Mouse (Mus musculus): ENCODE data around the gene Spock1. TPM values are rescaled to one million over a fixed set of nuclear protein-coding genes. Genes with fewer than 3 reads are reported as not detected.

Spock1 gene
- polyA plus RNA-seq, 1 experiment from 2014 or later = 0.12 TPM

DNA sequence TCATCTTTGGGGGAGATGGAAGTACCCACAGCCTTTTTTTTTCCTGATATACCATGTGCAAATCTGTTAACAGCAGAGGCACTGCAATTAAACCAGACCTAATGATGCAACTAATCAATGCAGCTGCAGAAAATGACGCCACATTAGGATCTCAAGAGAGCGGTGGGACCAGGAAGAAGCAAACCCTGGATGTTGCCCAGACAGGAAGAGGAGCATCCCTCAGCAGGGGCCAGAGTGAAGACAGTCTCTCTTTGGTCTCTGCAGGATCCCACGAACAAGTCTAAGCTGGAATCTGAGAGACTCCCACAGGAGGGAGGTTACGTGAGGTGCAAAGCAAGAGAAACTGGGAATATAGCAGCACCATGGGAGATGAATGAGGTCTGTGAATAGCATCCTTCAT lies 52.4 kb downstream of the Spock1 start:
- H3K27ac ChIP-seq (ENCODE audit: low read length) = no peak overlapping the region
- 55% methylated on average over 4 of the region's 4 CpGs for WGBS (ENCODE audit: insufficient replicate concordance)
- no peaks in the 10 kb centered on the region for H3K27me3 ChIP-seq (ENCODE audit: control insufficient read depth, insufficient read depth, low read depth, low read length)
- H3K9ac ChIP-seq (ENCODE audit: low read depth, low read length) = no peak overlapping the region
- no peak overlapping the region for H3K4me2 ChIP-seq (ENCODE audit: low read depth, low read length)
- no peaks in the 10 kb centered on the region for H3K4me1 ChIP-seq (ENCODE audit: control insufficient read depth, low read depth, low read length)
- H3K9me3 ChIP-seq (replicated peaks; ENCODE audit: control insufficient read depth, low read length) = no peaks in the 10 kb centered on the region
- no peak for ATAC-seq (ENCODE audit: low read depth)
- no peak overlapping the region for H3K4me3 ChIP-seq (ENCODE audit: low read depth, low read length)
- H3K36me3 ChIP-seq (ENCODE audit: control insufficient read depth, insufficient read depth) = no peaks in the 10 kb centered on the region

DNA sequence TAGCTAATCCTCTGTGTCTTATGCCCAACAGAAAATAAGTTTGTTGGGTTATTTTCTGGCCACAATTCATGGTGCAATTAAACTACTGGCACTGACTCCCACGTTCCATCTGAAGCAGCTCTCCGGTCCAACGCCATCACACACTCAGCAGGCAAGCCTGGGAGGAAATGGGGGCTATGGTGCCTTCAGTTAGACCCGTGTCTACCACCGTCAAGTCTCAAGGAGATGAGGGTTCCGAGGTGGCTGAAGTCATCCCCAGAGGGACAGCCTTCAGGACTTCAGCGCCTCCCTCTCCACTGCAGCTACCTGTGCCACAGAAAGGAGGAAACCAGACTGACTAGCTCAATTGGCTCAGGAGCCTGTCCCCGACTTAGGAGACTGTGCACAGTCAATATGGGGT lies 53.7 kb downstream of the Spock1 start:
- Histone ChIP-seq H3K4me1 (ENCODE audit: control insufficient read depth, low read depth, low read length) (no peaks in the 10 kb centered on the region), H3K27ac (ENCODE audit: low read length) (no peak overlapping the region), H3K9me3 (replicated peaks; ENCODE audit: control insufficient read depth, low read length) (no peaks in the 10 kb centered on the region), H3K27me3 (ENCODE audit: control insufficient read depth, insufficient read depth, low read depth, low read length) (no peaks in the 10 kb centered on the region), H3K9ac (ENCODE audit: low read depth, low read length) (no peak overlapping the region), H3K4me2 (ENCODE audit: low read depth, low read length) (no peak overlapping the region), H3K4me3 (ENCODE audit: low read depth, low read length) (no peak overlapping the region), H3K36me3 (ENCODE audit: control insufficient read depth, insufficient read depth) (no peaks in the 10 kb centered on the region)
- ATAC-seq (ENCODE audit: low read depth) = no peak
- WGBS (ENCODE audit: insufficient replicate concordance) = 65% methylated on average over 8 of the region's 8 CpGs

DNA sequence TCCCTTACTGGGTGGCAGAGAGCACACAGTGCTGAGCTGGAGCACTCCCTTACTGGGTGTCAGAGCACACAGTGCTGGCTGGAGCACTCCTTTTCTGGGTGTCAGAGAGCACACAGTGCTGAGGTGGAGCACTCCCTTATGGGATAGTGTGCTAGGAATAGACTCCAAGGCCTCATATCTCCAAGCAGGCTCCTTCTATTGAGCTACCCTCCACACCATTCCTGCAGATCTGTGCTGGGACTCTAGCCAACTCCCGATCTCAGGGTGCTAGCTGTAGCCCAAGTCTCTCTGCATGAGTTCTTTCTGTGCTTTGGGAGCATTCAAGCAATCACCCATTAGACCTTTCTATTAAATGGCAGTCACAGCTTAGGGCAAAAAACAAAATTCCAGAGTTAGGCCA lies 54.5 kb downstream of the Spock1 start:
- Histone ChIP-seq H3K9ac (ENCODE audit: low read depth, low read length) (no peak overlapping the region), H3K36me3 (ENCODE audit: control insufficient read depth, insufficient read depth) (no peaks in the 10 kb centered on the region), H3K9me3 (replicated peaks; ENCODE audit: control insufficient read depth, low read length) (no peaks in the 10 kb centered on the region), H3K4me1 (ENCODE audit: control insufficient read depth, low read depth, low read length) (no peaks in the 10 kb centered on the region), H3K27me3 (ENCODE audit: control insufficient read depth, insufficient read depth, low read depth, low read length) (no peaks in the 10 kb centered on the region), H3K4me3 (ENCODE audit: low read depth, low read length) (no peak overlapping the region), H3K27ac (ENCODE audit: low read length) (no peak overlapping the region), H3K4me2 (ENCODE audit: low read depth, low read length) (no peak overlapping the region)
- no peak for ATAC-seq (ENCODE audit: low read depth)
- WGBS (ENCODE audit: insufficient replicate concordance) = 66% methylated on average over 1 of the region's 1 CpGs

DNA sequence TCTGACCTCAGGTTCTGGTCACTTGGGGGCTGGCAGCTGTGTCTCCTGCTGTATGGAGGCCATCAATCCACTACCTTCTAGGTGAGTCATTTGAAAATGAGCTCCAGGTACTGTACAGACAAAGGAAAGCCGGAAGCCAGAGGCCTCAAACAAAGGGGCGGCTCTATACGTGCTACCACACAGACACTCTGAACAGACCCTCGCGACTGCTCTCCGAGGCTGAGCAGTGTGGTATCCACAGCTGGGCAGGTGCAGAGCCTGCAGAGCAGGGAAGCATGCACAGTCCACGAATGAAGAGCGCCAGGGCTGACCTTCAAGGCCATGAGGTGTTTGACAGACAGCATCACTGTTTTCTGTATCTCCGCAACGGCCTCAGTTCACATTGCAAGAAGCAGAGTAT lies 55.0 kb downstream of the Spock1 start:
- no peak for ATAC-seq (ENCODE audit: low read depth)
- no peaks in the 10 kb centered on the region for H3K4me1 ChIP-seq (ENCODE audit: control insufficient read depth, low read depth, low read length)
- H3K27me3 ChIP-seq (ENCODE audit: control insufficient read depth, insufficient read depth, low read depth, low read length) = no peaks in the 10 kb centered on the region
- H3K36me3 ChIP-seq (ENCODE audit: control insufficient read depth, insufficient read depth) = no peaks in the 10 kb centered on the region
- H3K27ac ChIP-seq (ENCODE audit: low read length) = no peak overlapping the region
- WGBS (ENCODE audit: insufficient replicate concordance) = 72% methylated on average over 10 of the region's 10 CpGs
- H3K9me3 ChIP-seq (replicated peaks; ENCODE audit: control insufficient read depth, low read length) = no peaks in the 10 kb centered on the region
- no peak overlapping the region for H3K4me3 ChIP-seq (ENCODE audit: low read depth, low read length)
- H3K4me2 ChIP-seq (ENCODE audit: low read depth, low read length) = no peak overlapping the region
- no peak overlapping the region for H3K9ac ChIP-seq (ENCODE audit: low read depth, low read length)

DNA sequence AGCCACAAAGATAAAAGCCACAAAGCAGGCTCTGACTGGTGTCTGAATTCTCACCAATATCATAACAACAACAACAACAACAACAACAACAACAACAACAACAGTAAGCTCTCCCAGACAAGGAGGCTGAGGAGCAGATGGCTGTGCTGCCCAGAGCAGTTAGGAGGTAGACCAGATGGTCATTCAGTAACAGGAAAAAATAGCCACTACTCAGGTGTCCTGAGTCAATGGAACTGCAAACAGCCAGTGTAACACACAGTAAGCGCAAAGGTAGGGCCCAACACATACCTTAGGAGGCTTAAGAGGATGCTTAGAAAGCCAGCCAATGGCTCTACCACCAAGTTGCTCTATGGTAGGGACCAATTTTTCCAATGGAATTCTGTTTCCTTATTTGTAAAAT lies 59.2 kb downstream of the Spock1 start:
- H3K9me3 ChIP-seq (replicated peaks; ENCODE audit: control insufficient read depth, low read length) = no peaks in the 10 kb centered on the region
- no peak for ATAC-seq (ENCODE audit: low read depth)
- 66% methylated on average over 1 of the region's 1 CpGs for WGBS (ENCODE audit: insufficient replicate concordance)

DNA sequence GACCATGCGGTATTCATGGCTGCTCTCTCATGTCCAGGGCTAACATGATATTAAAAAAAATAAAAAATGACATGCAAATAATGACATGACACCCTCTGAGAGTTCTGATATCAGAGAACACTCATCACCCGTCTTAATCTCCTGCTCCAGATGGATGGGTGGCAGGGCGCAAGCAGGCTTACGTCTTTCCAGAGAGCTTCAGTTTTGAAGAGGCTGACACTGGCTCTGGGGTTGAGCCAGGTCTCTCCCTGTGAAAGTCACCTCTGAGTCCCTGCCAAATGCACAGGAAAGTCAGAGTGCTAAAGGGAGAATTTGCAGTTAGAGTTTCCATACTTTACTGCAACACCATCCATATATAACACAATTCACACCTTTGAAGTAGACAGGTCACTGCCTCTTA lies 61.0 kb downstream of the Spock1 start:
- Histone ChIP-seq H3K4me1 (ENCODE audit: control insufficient read depth, low read depth, low read length) (no peaks in the 10 kb centered on the region), H3K27me3 (ENCODE audit: control insufficient read depth, insufficient read depth, low read depth, low read length) (no peaks in the 10 kb centered on the region), H3K9me3 (replicated peaks; ENCODE audit: control insufficient read depth, low read length) (no peaks in the 10 kb centered on the region), H3K27ac (ENCODE audit: low read length) (no peak overlapping the region), H3K36me3 (ENCODE audit: control insufficient read depth, insufficient read depth) (no peaks in the 10 kb centered on the region), H3K4me3 (ENCODE audit: low read depth, low read length) (no peak overlapping the region), H3K4me2 (ENCODE audit: low read depth, low read length) (no peak overlapping the region), H3K9ac (ENCODE audit: low read depth, low read length) (no peak overlapping the region)
- 66% methylated on average over 4 of the region's 4 CpGs for WGBS (ENCODE audit: insufficient replicate concordance)
- ATAC-seq (ENCODE audit: low read depth) = no peak

More for the DNA sequence above, 59.2 kb downstream of the Spock1 start:
- no peak overlapping the region for H3K4me3 ChIP-seq (ENCODE audit: low read depth, low read length)
- no peak overlapping the region for H3K27ac ChIP-seq (ENCODE audit: low read length)
- no peaks in the 10 kb centered on the region for H3K4me1 ChIP-seq (ENCODE audit: control insufficient read depth, low read depth, low read length)
- H3K27me3 ChIP-seq (ENCODE audit: control insufficient read depth, insufficient read depth, low read depth, low read length) = no peaks in the 10 kb centered on the region
- no peaks in the 10 kb centered on the region for H3K36me3 ChIP-seq (ENCODE audit: control insufficient read depth, insufficient read depth)
- H3K4me2 ChIP-seq (ENCODE audit: low read depth, low read length) = no peak overlapping the region
- no peak overlapping the region for H3K9ac ChIP-seq (ENCODE audit: low read depth, low read length)

DNA sequence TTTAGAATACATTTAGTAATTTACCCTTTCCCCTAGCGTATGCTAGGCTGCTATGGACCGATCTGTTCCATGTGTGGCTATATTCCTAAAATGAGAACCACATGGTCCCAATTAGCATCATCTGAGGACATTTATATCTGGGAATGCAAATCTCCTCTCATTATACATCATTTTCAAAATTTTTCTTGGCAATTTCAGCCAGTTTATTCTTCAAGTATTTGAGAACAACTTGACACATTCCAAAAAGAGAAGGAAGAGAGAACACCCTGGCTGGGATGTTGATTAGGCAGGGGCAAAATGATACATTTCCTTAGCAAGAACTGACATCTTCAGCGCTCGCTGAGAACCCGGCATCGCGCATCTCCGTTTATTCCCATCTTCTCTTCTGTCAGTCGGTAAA lies 61.7 kb downstream of the Spock1 start:
- no peak overlapping the region for H3K9ac ChIP-seq (ENCODE audit: low read depth, low read length)
- H3K36me3 ChIP-seq (ENCODE audit: control insufficient read depth, insufficient read depth) = no peaks in the 10 kb centered on the region
- no peaks in the 10 kb centered on the region for H3K4me1 ChIP-seq (ENCODE audit: control insufficient read depth, low read depth, low read length)
- H3K27me3 ChIP-seq (ENCODE audit: control insufficient read depth, insufficient read depth, low read depth, low read length) = no peaks in the 10 kb centered on the region
- no peak for ATAC-seq (ENCODE audit: low read depth)
- H3K27ac ChIP-seq (ENCODE audit: low read length) = no peak overlapping the region
- H3K4me2 ChIP-seq (ENCODE audit: low read depth, low read length) = no peak overlapping the region
- 81% methylated on average over 9 of the region's 9 CpGs for WGBS (ENCODE audit: insufficient replicate concordance)
- H3K4me3 ChIP-seq (ENCODE audit: low read depth, low read length) = no peak overlapping the region
- H3K9me3 ChIP-seq (replicated peaks; ENCODE audit: control insufficient read depth, low read length) = no peaks in the 10 kb centered on the region

DNA sequence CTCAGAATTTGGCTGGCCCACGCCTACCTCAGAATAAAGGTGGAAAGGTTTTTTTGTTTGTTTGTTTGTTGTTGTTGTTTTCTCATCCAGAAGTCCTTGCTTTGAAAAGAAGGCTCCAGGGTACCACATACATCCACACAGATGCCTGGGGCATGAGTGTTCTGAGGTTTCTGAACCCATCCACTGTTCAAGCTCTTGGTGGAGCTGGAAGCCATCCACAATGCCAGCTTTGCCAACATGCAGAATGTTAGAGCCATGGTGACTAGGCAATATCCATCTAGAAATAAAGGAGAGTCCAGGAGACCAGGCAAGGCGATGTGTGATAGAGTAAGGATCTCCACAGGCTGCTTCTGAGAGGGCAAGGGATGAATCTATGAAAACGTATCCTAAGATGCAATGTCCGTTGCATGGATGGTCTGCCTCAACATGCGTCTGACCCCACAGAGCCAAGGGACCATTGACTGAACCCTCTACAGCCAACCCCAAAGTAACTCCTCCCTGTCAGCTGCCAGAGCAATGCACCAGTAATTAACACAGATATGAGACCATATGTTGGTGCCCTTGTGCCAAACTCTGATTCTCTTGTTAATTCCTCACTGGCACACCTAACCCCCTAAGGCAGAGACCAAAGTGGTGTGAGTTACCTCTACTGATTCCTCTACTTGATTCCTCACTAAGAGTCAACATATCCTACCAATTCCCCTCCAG lies 66.8 kb downstream of the Spock1 start:
- H3K9ac ChIP-seq (ENCODE audit: low read depth, low read length) = no peak overlapping the region
- no peaks in the 10 kb centered on the region for H3K9me3 ChIP-seq (replicated peaks; ENCODE audit: control insufficient read depth, low read length)
- no peaks in the 10 kb centered on the region for H3K4me1 ChIP-seq (ENCODE audit: control insufficient read depth, low read depth, low read length)
- no peak for ATAC-seq (ENCODE audit: low read depth)
- no peak overlapping the region for H3K27ac ChIP-seq (ENCODE audit: low read length)
- no peak overlapping the region for H3K4me3 ChIP-seq (ENCODE audit: low read depth, low read length)
- no peak overlapping the region for H3K4me2 ChIP-seq (ENCODE audit: low read depth, low read length)
- H3K36me3 ChIP-seq (ENCODE audit: control insufficient read depth, insufficient read depth) = no peaks in the 10 kb centered on the region
- H3K27me3 ChIP-seq (ENCODE audit: control insufficient read depth, insufficient read depth, low read depth, low read length) = no peaks in the 10 kb centered on the region
- WGBS (ENCODE audit: insufficient replicate concordance) = 70% methylated on average over 5 of the region's 5 CpGs

DNA sequence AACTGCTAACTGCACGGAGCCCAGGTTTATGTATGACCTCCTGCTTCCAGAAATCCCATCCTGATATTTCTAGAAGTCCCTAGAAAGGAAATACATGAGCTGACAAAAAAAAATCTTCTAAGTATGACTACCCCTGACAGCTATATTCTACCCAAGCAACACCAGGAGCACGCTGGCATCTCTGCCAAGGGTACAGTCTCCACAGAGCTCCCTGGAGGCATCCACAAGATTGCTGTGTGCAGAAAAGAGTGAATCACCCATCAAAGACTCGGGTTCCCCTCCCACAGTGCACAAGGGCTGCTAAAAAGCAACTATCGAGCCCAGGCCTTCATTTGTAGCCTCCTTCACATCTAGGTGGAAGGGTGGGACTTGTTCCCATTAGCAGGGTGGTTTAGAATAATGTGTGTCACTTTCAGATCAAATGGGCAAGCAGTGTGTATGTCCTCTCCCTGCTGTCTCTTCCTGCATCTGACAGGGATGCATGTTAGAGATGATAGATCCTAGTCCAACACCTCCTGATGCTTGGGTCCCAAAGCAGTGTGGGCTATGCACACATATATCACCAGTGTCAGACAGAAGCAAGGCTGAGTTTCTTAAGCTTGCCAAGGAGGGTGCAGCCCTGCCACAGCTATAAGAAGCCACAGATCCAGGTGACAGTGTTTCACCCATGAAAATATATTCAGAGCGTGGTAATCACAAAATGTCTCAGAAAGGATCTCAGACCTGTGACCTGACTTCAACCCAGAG lies 70.3 kb downstream of the Spock1 start:
- no peak for ATAC-seq (ENCODE audit: low read depth)
- H3K9ac ChIP-seq (ENCODE audit: low read depth, low read length) = no peak overlapping the region
- no peak overlapping the region for H3K27ac ChIP-seq (ENCODE audit: low read length)
- H3K4me2 ChIP-seq (ENCODE audit: low read depth, low read length) = no peak overlapping the region
- H3K4me3 ChIP-seq (ENCODE audit: low read depth, low read length) = no peak overlapping the region
- no peaks in the 10 kb centered on the region for H3K4me1 ChIP-seq (ENCODE audit: control insufficient read depth, low read depth, low read length)
- H3K36me3 ChIP-seq (ENCODE audit: control insufficient read depth, insufficient read depth) = no peaks in the 10 kb centered on the region
- 45% methylated on average over 5 of the region's 5 CpGs for WGBS (ENCODE audit: insufficient replicate concordance)
- H3K9me3 ChIP-seq (replicated peaks; ENCODE audit: control insufficient read depth, low read length) = peaks cover 3% of the 10 kb centered on the region; the same call in 1 of the 2 replicates
- no peaks in the 10 kb centered on the region for H3K27me3 ChIP-seq (ENCODE audit: control insufficient read depth, insufficient read depth, low read depth, low read length)
